Mouse (Mus musculus): Measurements from ENCODE around the gene Sprr2a2. TPM values are rescaled to one million over a fixed set of nuclear protein-coding genes. Genes with fewer than 3 reads are reported as not detected.
"Not testable (repeated sequence)": the region's sequence is repeated elsewhere in the genome, so short reads cannot be mapped to it uniquely, and the experiment has no call there.

Sprr2a2 gene
- polyA plus RNA-seq, 1 experiment from 2014 or later, result 14,516 TPM

DNA sequence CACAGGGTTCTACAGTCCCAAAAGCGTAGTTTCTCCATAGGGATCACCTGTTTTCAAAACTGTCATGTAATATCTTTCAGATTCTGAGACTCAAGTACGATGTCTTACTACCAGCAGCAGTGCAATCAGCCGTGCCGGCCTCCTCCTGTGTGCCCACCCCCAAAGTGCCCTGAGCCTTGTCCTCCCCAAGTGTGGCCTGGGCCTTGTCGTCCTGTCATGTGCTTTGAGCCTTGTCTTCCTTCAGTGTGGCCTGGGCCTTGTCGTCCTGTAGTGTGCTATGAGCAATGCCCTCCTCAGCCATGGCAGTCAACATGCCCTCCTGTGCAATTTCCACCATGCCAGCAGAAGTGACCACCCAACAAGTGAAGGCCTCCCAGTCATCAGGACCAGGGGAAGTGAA, 72.8 kb downstream of the Sprr2a2 start:
- 87% methylated on average over 3 of the region's 6 CpGs for WGBS
- not testable (repeated sequence) for ATAC-seq (ENCODE audit: low FRiP score, low TSS enrichment)

More for the DNA sequence above, 72.8 kb downstream of the Sprr2a2 start:
- not testable (repeated sequence) for H3K4me1 ChIP-seq (replicated peaks; ENCODE audit: control insufficient read depth, insufficient read depth); H3K4me2 ChIP-seq (replicated peaks; ENCODE audit: low read depth); H3K4me3 ChIP-seq (ENCODE audit: low read depth, low read length); H3K36me3 ChIP-seq (ENCODE audit: control insufficient read depth, insufficient read depth, low read length); DNase-seq (ENCODE audit: low spot score); H3K9ac ChIP-seq (ENCODE audit: low read length); H3K27me3 ChIP-seq (ENCODE audit: control insufficient read depth, insufficient read depth, low read length); H3K9me3 ChIP-seq (ENCODE audit: control insufficient read depth, low read length); H3K27ac ChIP-seq (replicated peaks)

Other genes with a start within 250 kb of the Sprr2a2 start
- 4.3 and 4.6 TPM in 2 replicates for gene Pglyrp3, start 201.3 kb upstream of the Sprr2a2 start, polyA plus RNA-seq (2015; fragmentation: Nextera tagmentation; extraction: Ambion mirVana)
- gene Lor, start 132.8 kb upstream of the Sprr2a2 start, polyA plus RNA-seq (2015; fragmentation: Nextera tagmentation; extraction: Ambion mirVana), result 1,111 and 1,600 TPM in 2 replicates
- 2.3 and 2.9 TPM in 2 replicates for gene Prr9, start 92.0 kb upstream of the Sprr2a2 start, polyA plus RNA-seq (2015; fragmentation: Nextera tagmentation; extraction: Ambion mirVana)
- gene Lelp1, start 73.2 kb upstream of the Sprr2a2 start, polyA plus RNA-seq (2015; fragmentation: Nextera tagmentation; extraction: Ambion mirVana), result not detected in 2 replicates
- gene Sprr2a1, start 121 bp upstream of the Sprr2a2 start, polyA plus RNA-seq (2015; fragmentation: Nextera tagmentation; extraction: Ambion mirVana), result 181 and 190 TPM in 2 replicates
- gene Sprr2a3, start 69.5 kb downstream of the Sprr2a2 start, polyA plus RNA-seq (2015; fragmentation: Nextera tagmentation; extraction: Ambion mirVana), result 712 and 819 TPM in 2 replicates
- 20.8 and 22.8 TPM in 2 replicates for gene Sprr2b, start 100.7 kb downstream of the Sprr2a2 start, polyA plus RNA-seq (2015; fragmentation: Nextera tagmentation; extraction: Ambion mirVana)
- gene Sprr2d, start 123.2 kb downstream of the Sprr2a2 start, polyA plus RNA-seq (2015; fragmentation: Nextera tagmentation; extraction: Ambion mirVana), result 65.0 and 66.5 TPM in 2 replicates
- 0.33 and 0.47 TPM in 2 replicates for gene Sprr2e, start 136.2 kb downstream of the Sprr2a2 start, polyA plus RNA-seq (2015; fragmentation: Nextera tagmentation; extraction: Ambion mirVana)
- gene Sprr2f, start 149.3 kb downstream of the Sprr2a2 start, polyA plus RNA-seq (2015; fragmentation: Nextera tagmentation; extraction: Ambion mirVana), result 7.4 and 9.2 TPM in 2 replicates
- 2.1 TPM in 2 replicates for gene Sprr2h, start 169.8 kb downstream of the Sprr2a2 start, polyA plus RNA-seq (2015; fragmentation: Nextera tagmentation; extraction: Ambion mirVana)
- 24.7 and 26.7 TPM in 2 replicates for gene Sprr2i, start 192.1 kb downstream of the Sprr2a2 start, polyA plus RNA-seq (2015; fragmentation: Nextera tagmentation; extraction: Ambion mirVana)
- gene Sprr2j-ps, start 202.2 kb downstream of the Sprr2a2 start, polyA plus RNA-seq (2015; fragmentation: Nextera tagmentation; extraction: Ambion mirVana), result 52.2 and 58.5 TPM in 2 replicates
- gene Gm9774, start 213.5 kb downstream of the Sprr2a2 start, polyA plus RNA-seq (2015; fragmentation: Nextera tagmentation; extraction: Ambion mirVana), result 10.3 and 10.6 TPM in 2 replicates
- gene Sprr2k, start 216.7 kb downstream of the Sprr2a2 start, polyA plus RNA-seq (2015; fragmentation: Nextera tagmentation; extraction: Ambion mirVana), result 8.3 and 9.2 TPM in 2 replicates
- 17.1 and 19.3 TPM in 2 replicates for gene Sprr1b, start 222.9 kb downstream of the Sprr2a2 start, polyA plus RNA-seq (2015; fragmentation: Nextera tagmentation; extraction: Ambion mirVana)
- 1,930 and 1,986 TPM in 2 replicates for gene Sprr3, start 242.8 kb downstream of the Sprr2a2 start, polyA plus RNA-seq (2015; fragmentation: Nextera tagmentation; extraction: Ambion mirVana)